Mouse (Mus musculus) macrophage (primary cell): ENCODE results near the gene Syt16. TPM values are rescaled to one million over a fixed set of nuclear protein-coding genes. Genes with fewer than 3 reads are reported as not detected.
A peak's percentile ranks its signal among the peaks of the same experiment; 100 is the strongest.

Experiments used
- H3K27ac ChIP-seq: fragments of 350-480 bp; formaldehyde crosslinking; 2 replicates; pipeline ENCODE4 v1.9.0; 2021
- H3K36me3 ChIP-seq: fragments of 350-480 bp; formaldehyde crosslinking; 2 replicates; pipeline ENCODE4 v1.9.0; 2021; ENCODE audit errors: inconsistent target
- H3K4me3 ChIP-seq: fragments of 350-480 bp; formaldehyde crosslinking; 2 replicates; pipeline ENCODE4 v1.9.0; 2021; ENCODE audit errors: inconsistent target
- H3K79me2 ChIP-seq: fragments of 350-480 bp; formaldehyde crosslinking; 2 replicates; pipeline ENCODE4 v1.9.0; 2021; ENCODE audit errors: inconsistent target
- WGBS: methylation state at CpG from one replicate; pipeline ENCODE4 v1.1.7; 2026; ENCODE audit warnings: inconsistent platforms; ENCODE audit not compliant: missing documents; 5-methylcytosine and 5-hydroxymethylcytosine counted together
- polyA plus RNA-seq: library from polyadenylated mRNA; stranded (reverse); fragments of 250-400 nt; gene quantifications from 3 replicates; pipeline ENCODE4 v1.2.4, GENCODE M21; 2018; ENCODE audit warnings: inconsistent platforms

The Syt16 gene
- polyA plus RNA-seq, 1 experiment from 2014 or later: not detected

DNA sequence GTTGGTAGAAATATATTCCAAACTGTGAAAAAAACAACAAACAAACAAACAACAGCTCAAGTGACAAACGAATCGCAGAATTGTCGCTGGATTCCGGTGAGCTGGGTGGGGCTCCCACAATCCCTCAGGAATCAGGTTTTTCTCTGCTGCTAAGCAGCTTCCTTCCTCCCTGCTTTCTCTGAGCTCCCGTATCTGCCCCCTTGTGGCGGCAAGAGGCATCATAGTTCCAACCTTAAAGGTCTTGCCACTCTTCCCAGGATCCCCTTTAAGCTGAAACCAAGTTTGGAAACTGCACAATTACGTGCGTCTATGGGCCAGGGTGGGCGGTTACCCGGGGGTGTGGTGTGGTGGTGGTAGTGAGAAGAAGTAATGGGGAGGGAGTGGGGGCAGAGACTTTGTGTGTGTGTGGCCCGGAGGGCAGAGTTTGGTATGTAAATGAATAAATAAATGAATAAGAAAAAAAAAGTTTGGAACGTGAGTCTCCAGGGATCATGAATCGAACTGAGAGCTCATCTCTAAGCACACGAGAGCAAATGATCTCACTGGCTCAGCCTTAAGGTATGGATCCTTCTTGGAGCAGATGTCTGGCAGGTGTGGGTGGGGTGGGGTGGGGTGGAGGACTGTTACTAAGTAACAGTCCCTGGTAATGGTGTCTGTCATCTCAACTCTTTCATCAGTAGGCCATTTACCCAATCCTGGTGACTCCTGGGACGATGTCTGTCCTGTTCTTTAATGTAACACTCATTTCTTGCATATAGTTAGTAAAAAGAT, 319.7 kb downstream of the Syt16 start:
- H3K4me3 ChIP-seq: peak overlapping the region; percentile 43
- no peaks in the 10 kb centered on the region for H3K36me3 ChIP-seq
- 22% methylated on average over 15 of the region's 15 CpGs for WGBS
- no peaks in the 10 kb centered on the region for H3K79me2 ChIP-seq
- H3K27ac ChIP-seq: no peak overlapping the region

GRCm38 (mm10) chr12:74320318-74320717, 322.9 kb downstream of the Syt16 start:
- H3K36me3 ChIP-seq: no peaks in the 10 kb centered on the region
- no peak overlapping the region for H3K4me3 ChIP-seq
- no peak overlapping the region for H3K27ac ChIP-seq
- WGBS: 10% methylated on average over 10 of the region's 10 CpGs
- H3K79me2 ChIP-seq: no peaks in the 10 kb centered on the region

- no peaks in the 10 kb centered on the region for H3K79me2 ChIP-seq
- H3K4me3 ChIP-seq: no peak overlapping the region
- WGBS: 88% methylated on average over 5 of the region's 5 CpGs
- no peak overlapping the region for H3K27ac ChIP-seq
- no peaks in the 10 kb centered on the region for H3K36me3 ChIP-seq
These were observed 324.5 kb downstream of the Syt16 start for GRCm38 (mm10) chr12:74321981-74322380.

Other genes starting within 250 kb of the Syt16 start
- 50.9 to 56.8 TPM (median 56.0 TPM) in 3 replicates for gene Hif1a, start 96.3 kb upstream of the Syt16 start, polyA plus RNA-seq
- gene Gm49321, start 60.0 kb upstream of the Syt16 start, polyA plus RNA-seq: not detected in 3 replicates
- 7.9 to 11.0 TPM (median 8.6 TPM) in 3 replicates for gene Snapc1, start 33.2 kb upstream of the Syt16 start, polyA plus RNA-seq